Mouse (Mus musculus) liver, adult 2 months (tissue): ENCODE data around the gene Mtrex. TPM values are rescaled to one million over a fixed set of nuclear protein-coding genes. Genes with fewer than 3 reads are reported as not detected.

ENCODE experiments used
- DNase-seq: peaks from one replicate; pipeline ENCODE4 v3.0.0-alpha.2; 2011; ENCODE audit warnings: low read depth, low spot score; ENCODE audit errors: extremely low read depth
- H3K27ac ChIP-seq: fragments of 200-500 bp; replicated peaks from 2 replicates; pipeline ENCODE4 v1.5.1; 2012; ENCODE audit warnings: low read depth, mild to moderate bottlenecking, control low read depth, inconsistent platforms, low read length; ENCODE audit not compliant: insufficient read depth
- H3K27me3 ChIP-seq: fragments of 200-500 bp; 2 replicates; pipeline ENCODE4 v1.6.1; 2012; ENCODE audit warnings: mild to moderate bottlenecking, moderate library complexity, low read length, inconsistent platforms; ENCODE audit not compliant: control insufficient read depth, insufficient read depth
- H3K36me3 ChIP-seq: fragments of 200-500 bp; 2 replicates; pipeline ENCODE4 v1.6.1; 2012; ENCODE audit warnings: low read length, inconsistent platforms; ENCODE audit not compliant: control insufficient read depth, insufficient read depth
- H3K4me1 ChIP-seq: fragments of 200-500 bp; 2 replicates; pipeline ENCODE4 v1.6.1; 2011; ENCODE audit warnings: low read length; ENCODE audit not compliant: control insufficient read depth, insufficient read depth
- H3K4me3 ChIP-seq: fragments of 200-500 bp; 2 replicates; pipeline ENCODE4 v1.5.1; 2011; ENCODE audit warnings: low read depth, mild to moderate bottlenecking, control low read depth, low read length, moderate library complexity; ENCODE audit not compliant: insufficient read depth
- H3K79me2 ChIP-seq: fragments of 200-500 bp; 2 replicates; pipeline ENCODE4 v1.6.1; 2012; ENCODE audit warnings: inconsistent platforms, mild to moderate bottlenecking, low read length, moderate library complexity; ENCODE audit not compliant: control insufficient read depth, insufficient read depth
- H3K9ac ChIP-seq: fragments of 200-500 bp; 2 replicates; pipeline ENCODE4 v1.6.1; 2012; ENCODE audit warnings: low read depth, mild to moderate bottlenecking, control low read depth, inconsistent platforms, low read length
- CTCF ChIP-seq: fragments of 200-500 bp; IDR thresholded peaks from 2 replicates; pipeline ENCODE4 v1.5.1; 2011; ENCODE audit warnings: low read depth, low read length, control low read depth
- POLR2A ChIP-seq: fragments of 200-500 bp; IDR thresholded peaks from 2 replicates; pipeline ENCODE4 v1.6.1; 2011; ENCODE audit warnings: low read length, control low read depth; ENCODE audit not compliant: insufficient read depth; ENCODE audit errors: extremely low read depth
- WGBS: fragments of 180-500 bp; shearing (Covaris S2); methylation state at CpG from one replicate; pipeline ENCODE4 v1.1.7; 2018; 5-methylcytosine and 5-hydroxymethylcytosine counted together
- polyA plus RNA-seq: library from polyadenylated mRNA; depleted of rRNA; stranded (reverse); fragments of >200 nt; gene quantifications from 2 replicates; pipeline ENCODE4 v1.2.3, GENCODE M21; 2012
- total RNA-seq: library from RNA; depleted of rRNA; stranded (reverse); fragments of >200 nt; gene quantifications from 2 replicates; pipeline ENCODE4 v1.2.3, GENCODE M21; 2014

Mtrex gene
- total and polyA plus RNA-seq, 2 experiments: 2.9 to 18.2 TPM

GRCm38 (mm10) chr13:112862978-112863677 is 64.1 kb downstream of the Mtrex start:
- H3K36me3 ChIP-seq: peaks cover 36% of the 10 kb centered on the region
- no peaks in the 10 kb centered on the region for H3K4me1 ChIP-seq
- TF ChIP-seq POLR2A (no peak), CTCF (no peak)

GRCm38 (mm10) chr13:112862342-112862741 is 64.9 kb downstream of the Mtrex start:
- H3K4me3 ChIP-seq: no peak overlapping the region
- TF ChIP-seq CTCF: no peak
- TF ChIP-seq POLR2A: no peak
- no peaks in the 10 kb centered on the region for H3K79me2 ChIP-seq
- DNase-seq: no peak
- no peak overlapping the region for H3K27ac ChIP-seq
- no peaks in the 10 kb centered on the region for H3K4me1 ChIP-seq
- WGBS: 69% methylated on average over 3 of the region's 3 CpGs
- no peaks in the 10 kb centered on the region for H3K27me3 ChIP-seq
- no peak overlapping the region for H3K9ac ChIP-seq
- peaks cover 28% of the 10 kb centered on the region for H3K36me3 ChIP-seq

More at GRCm38 (mm10) chr13:112862978-112863677, 64.1 kb downstream of the Mtrex start:
- Histone ChIP-seq H3K27me3 (no peaks in the 10 kb centered on the region), H3K4me3 (no peak overlapping the region), H3K9ac (no peak overlapping the region), H3K27ac (no peak overlapping the region), H3K79me2 (no peaks in the 10 kb centered on the region)
- WGBS: 95% methylated on average over 1 of the region's 1 CpGs
- DNase-seq: no peak

DNA sequence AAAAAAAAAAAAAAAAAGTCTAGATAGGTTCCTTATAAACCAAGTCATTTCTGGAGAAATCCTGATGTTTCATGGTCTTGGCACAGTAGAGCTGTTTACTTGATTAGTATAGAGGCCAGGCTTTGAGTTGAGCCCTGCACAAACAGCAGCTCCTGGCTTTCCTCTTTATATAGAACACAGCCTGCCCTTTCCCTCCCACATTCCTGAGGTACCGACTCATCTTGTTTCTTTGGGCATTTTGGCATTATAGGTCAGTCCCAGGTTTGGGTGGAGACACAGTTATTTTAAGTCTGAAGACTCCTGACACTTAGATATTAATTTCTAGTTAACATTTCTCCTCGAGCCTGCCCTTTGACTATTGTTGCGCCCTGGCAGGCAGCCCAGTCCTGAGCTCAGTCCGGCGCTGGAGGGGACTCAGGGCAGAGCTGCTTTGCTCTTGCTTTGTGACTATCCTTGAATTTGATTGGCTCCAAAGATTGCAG is 65.3 kb downstream of the Mtrex start:
- peak; percentile 11 for DNase-seq
- no peak overlapping the region for H3K27ac ChIP-seq
- H3K79me2 ChIP-seq: no peaks in the 10 kb centered on the region
- TF ChIP-seq POLR2A: no peak
- no peak for TF ChIP-seq CTCF
- no peaks in the 10 kb centered on the region for H3K27me3 ChIP-seq
- 26% methylated on average over 5 of the region's 5 CpGs for WGBS
- peaks cover 24% of the 10 kb centered on the region for H3K36me3 ChIP-seq
- H3K9ac ChIP-seq: no peak overlapping the region
- H3K4me1 ChIP-seq: no peaks in the 10 kb centered on the region
- no peak overlapping the region for H3K4me3 ChIP-seq

GRCm38 (mm10) chr13:112860911-112861310 is 66.3 kb downstream of the Mtrex start:
- no peak overlapping the region for H3K27ac ChIP-seq
- H3K4me3 ChIP-seq: no peak overlapping the region
- no peak for TF ChIP-seq POLR2A
- TF ChIP-seq CTCF: no peak
- H3K27me3 ChIP-seq: no peaks in the 10 kb centered on the region
- DNase-seq: no peak
- WGBS: 96% methylated on average over 9 of the region's 9 CpGs
- peaks cover 17% of the 10 kb centered on the region for H3K36me3 ChIP-seq
- H3K9ac ChIP-seq: no peak overlapping the region
- no peaks in the 10 kb centered on the region for H3K79me2 ChIP-seq
- H3K4me1 ChIP-seq: no peaks in the 10 kb centered on the region

DNA sequence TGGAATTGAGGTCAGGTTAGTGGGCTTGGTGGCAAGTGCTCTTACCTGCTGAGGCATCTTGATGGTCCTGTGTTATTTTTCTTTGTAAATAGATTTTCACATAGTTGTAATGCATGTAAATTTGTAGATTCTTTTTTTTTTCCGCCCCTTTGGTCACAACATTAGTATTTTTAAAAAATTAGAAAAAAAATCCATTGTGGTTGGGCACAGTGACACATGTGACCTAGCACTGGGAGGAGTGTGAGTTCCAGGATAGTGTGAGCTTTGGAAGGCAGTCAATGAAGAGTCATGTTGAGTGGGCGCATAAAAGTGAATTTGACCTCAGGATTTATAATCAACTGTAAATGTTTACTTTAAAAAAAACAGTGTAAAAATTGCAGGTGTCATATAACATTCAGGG is 66.8 kb downstream of the Mtrex start:
- no peaks in the 10 kb centered on the region for H3K27me3 ChIP-seq
- no peak overlapping the region for H3K27ac ChIP-seq
- no peak for DNase-seq
- H3K4me1 ChIP-seq: no peaks in the 10 kb centered on the region
- H3K36me3 ChIP-seq: peaks cover 12% of the 10 kb centered on the region
- H3K4me3 ChIP-seq: no peak overlapping the region
- 97% methylated on average over 2 of the region's 2 CpGs for WGBS
- TF ChIP-seq POLR2A: no peak
- TF ChIP-seq CTCF: no peak
- H3K79me2 ChIP-seq: no peaks in the 10 kb centered on the region
- no peak overlapping the region for H3K9ac ChIP-seq

DNA sequence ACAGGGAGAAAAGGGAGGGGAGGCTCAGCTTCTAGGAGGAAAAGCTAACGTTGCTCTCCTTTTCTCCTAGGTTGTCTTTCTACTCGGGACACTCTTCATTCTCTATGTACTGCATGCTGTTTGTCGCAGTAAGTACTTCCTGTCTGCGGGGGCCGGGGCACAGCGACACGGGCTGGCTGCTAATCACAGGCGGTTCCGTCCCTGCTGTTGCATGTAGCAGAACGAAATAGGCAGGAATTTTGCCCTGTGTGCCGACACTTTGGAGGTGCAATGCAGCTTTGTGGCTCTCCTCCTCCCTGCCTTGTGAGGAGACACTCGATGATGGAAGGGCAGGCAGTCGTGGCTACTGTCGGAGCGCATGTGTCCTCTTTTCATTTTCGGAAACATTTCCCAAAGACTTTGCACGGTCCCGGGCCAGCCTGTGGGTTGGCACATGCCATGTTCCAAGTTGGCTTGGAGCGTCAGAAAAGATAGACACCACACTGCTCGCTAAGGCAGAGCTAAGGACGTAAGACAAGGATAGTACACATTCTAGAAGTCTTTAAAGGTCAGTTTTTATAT is 67.5 kb downstream of the Mtrex start:
- Histone ChIP-seq H3K4me1 (no peaks in the 10 kb centered on the region), H3K9ac (no peak overlapping the region), H3K4me3 (no peak overlapping the region), H3K79me2 (no peaks in the 10 kb centered on the region), H3K36me3 (peaks cover 8% of the 10 kb centered on the region; the same call in 1 of the 2 replicates), H3K27ac (no peak overlapping the region), H3K27me3 (no peaks in the 10 kb centered on the region)
- DNase-seq: no peak
- 84% methylated on average over 21 of the region's 21 CpGs for WGBS
- TF ChIP-seq CTCF (no peak), POLR2A (no peak)
